Mouse (Mus musculus) cerebellum, adult 2 months (tissue): ENCODE data around the gene Wwp2.

ENCODE experiments used
- CTCF ChIP-seq: fragments of 200-500 bp; IDR thresholded peaks from 2 replicates; pipeline ENCODE4 v1.5.1; 2011; ENCODE audit warnings: low read depth, mild to moderate bottlenecking, control low read depth, low read length, moderate library complexity, borderline replicate concordance; ENCODE audit not compliant: insufficient read depth
- POLR2A ChIP-seq: fragments of 200-500 bp; IDR thresholded peaks from 2 replicates; pipeline ENCODE4 v1.6.1; 2011; ENCODE audit warnings: low read length, control low read depth, borderline replicate concordance; ENCODE audit not compliant: insufficient read depth

DNA sequence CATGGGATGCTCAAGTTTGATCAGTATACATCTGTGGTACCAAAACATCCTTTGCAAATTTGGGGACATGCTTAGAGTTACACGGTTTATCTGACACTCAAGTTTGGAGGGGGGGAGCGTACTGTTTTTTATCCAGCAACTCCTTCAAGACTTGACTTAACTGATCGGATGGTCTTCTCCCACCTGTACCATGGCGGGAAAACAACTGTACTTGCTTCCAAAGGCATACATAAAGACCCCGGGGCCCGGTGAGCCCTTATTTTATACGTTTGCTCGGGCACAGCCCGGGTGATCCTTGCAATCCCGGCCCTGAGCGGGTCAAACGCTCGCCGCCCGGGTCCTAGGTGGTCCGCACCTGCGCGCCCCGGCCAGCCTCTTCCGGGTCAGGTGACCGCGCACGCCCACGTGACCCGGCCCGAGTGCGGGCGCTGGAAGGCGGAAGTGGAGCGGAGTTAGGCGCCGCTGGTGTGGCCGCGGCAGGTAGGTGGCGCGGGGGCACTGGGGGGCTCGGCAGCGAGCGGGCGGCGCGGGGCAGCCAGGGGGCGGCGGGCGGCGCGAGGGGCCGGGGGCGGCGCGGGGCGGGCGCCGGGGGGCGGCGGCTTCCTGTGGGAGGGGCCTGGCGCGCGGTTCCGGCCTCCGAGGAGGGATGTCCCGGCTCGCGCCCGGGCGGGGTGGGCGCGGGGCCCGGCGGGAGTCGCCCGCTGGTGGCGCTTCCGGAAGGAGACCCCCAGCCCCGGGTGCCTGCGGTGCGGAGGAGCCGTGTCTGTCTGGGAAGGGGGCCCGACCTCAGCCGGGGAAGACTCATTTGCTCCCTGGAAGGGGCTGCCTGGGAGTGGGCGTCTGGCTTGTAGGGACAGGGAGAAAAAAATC lies at the start of gene Wwp2:
- peak; percentile 77 for TF ChIP-seq POLR2A
- TF ChIP-seq CTCF, result no peak
